Mouse (Mus musculus) neural tube, embryonic 14.5 days (tissue): ENCODE results near the gene Ciao2b. TPM values are rescaled to one million over a fixed set of nuclear protein-coding genes. Genes with fewer than 3 reads are reported as not detected.

ENCODE experiments used
- ATAC-seq: fragments of 200-750 bp; cut with Nextera tagmentation; 2 replicates; pipeline ENCODE4 v1.8.0; 2017; ENCODE audit warnings: low read depth, mild to moderate bottlenecking, moderate TSS enrichment, moderate library complexity
- H3K27ac ChIP-seq: fragments of 300-500 bp; sonication (generic); 2 replicates; pipeline ENCODE4 v1.5.1; 2014; ENCODE audit warnings: low read depth, mild to moderate bottlenecking, control low read depth, low read length, moderate library complexity, mixed read lengths
- H3K27me3 ChIP-seq: fragments of 300-500 bp; sonication (generic); 2 replicates; pipeline ENCODE4 v1.6.1; 2014; ENCODE audit warnings: low read length; ENCODE audit not compliant: control insufficient read depth, insufficient read depth
- H3K36me3 ChIP-seq: fragments of 300-500 bp; sonication (generic); 2 replicates; pipeline ENCODE4 v1.6.1; 2014; ENCODE audit warnings: low read length, mixed read lengths; ENCODE audit not compliant: control insufficient read depth, insufficient read depth
- H3K4me1 ChIP-seq: fragments of 300-500 bp; sonication (generic); 2 replicates; pipeline ENCODE4 v1.6.1; 2014; ENCODE audit warnings: low read length; ENCODE audit not compliant: control insufficient read depth, insufficient read depth
- H3K4me2 ChIP-seq: fragments of 300-500 bp; sonication (generic); 2 replicates; pipeline ENCODE4 v1.6.1; 2014; ENCODE audit warnings: mild to moderate bottlenecking, low read depth, low read length, control low read depth
- H3K4me3 ChIP-seq: fragments of 300-500 bp; sonication (generic); 2 replicates; pipeline ENCODE4 v1.5.1; 2014; ENCODE audit warnings: low read depth, low read length, control low read depth, mixed read lengths
- H3K9ac ChIP-seq: fragments of 300-500 bp; sonication (generic); replicated peaks from 2 replicates; pipeline ENCODE4 v1.6.1; 2014; ENCODE audit warnings: low read depth, mild to moderate bottlenecking, control low read depth, low read length, mixed read lengths
- H3K9me3 ChIP-seq: fragments of 300-500 bp; sonication (generic); 2 replicates; pipeline ENCODE4 v1.6.1; 2016; ENCODE audit warnings: low read length; ENCODE audit not compliant: control insufficient read depth
- WGBS: fragments of 180-500 bp; shearing (Covaris S2); extraction: QIAGEN DNeasy Blood & Tissue Kit; methylation state at CpG from one replicate; pipeline ENCODE4 v1.1.7; 2014; 5-methylcytosine and 5-hydroxymethylcytosine counted together
- polyA plus RNA-seq: library from polyadenylated mRNA; unstranded; fragments of >200 nt; fragmentation: Nextera tagmentation; extraction: Ambion mirVana; gene quantifications from 2 replicates; pipeline ENCODE4 v1.2.1, GENCODE M21; 2014

Gene Ciao2b
- polyA plus RNA-seq, 1 experiment from 2014 or later = 120 TPM

DNA sequence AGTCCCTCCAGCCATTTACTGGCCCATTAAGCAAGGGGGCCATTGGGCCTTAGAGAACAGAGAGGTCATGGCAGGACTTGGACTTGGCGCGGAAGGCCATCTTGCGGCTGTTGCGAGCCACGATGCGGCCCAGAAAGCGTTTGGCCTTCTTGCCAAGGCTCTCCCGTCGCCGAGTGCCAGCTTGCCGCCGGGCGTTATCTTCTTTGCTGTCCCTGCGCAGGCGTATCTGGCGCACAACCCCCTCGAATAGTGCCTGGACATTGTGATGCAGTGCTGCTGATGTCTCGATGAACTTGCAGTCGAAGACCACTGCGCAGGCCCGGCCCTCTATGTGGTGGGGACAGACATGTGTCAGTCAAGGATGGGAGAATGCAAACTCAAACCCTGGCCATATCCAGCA is 13.4 kb downstream of the Ciao2b start:
- H3K27ac ChIP-seq = no peak overlapping the region
- H3K9me3 ChIP-seq = no peaks in the 10 kb centered on the region
- ATAC-seq = no peak
- no peaks in the 10 kb centered on the region for H3K36me3 ChIP-seq
- H3K4me2 ChIP-seq = no peak overlapping the region
- H3K27me3 ChIP-seq = peaks cover 2% of the 10 kb centered on the region; the same call in 1 of the 2 replicates
- no peak overlapping the region for H3K4me3 ChIP-seq
- WGBS = 96% methylated on average over 21 of the region's 21 CpGs
- no peak overlapping the region for H3K9ac ChIP-seq
- peaks cover 5% of the 10 kb centered on the region; the same call in 1 of the 2 replicates for H3K4me1 ChIP-seq

DNA sequence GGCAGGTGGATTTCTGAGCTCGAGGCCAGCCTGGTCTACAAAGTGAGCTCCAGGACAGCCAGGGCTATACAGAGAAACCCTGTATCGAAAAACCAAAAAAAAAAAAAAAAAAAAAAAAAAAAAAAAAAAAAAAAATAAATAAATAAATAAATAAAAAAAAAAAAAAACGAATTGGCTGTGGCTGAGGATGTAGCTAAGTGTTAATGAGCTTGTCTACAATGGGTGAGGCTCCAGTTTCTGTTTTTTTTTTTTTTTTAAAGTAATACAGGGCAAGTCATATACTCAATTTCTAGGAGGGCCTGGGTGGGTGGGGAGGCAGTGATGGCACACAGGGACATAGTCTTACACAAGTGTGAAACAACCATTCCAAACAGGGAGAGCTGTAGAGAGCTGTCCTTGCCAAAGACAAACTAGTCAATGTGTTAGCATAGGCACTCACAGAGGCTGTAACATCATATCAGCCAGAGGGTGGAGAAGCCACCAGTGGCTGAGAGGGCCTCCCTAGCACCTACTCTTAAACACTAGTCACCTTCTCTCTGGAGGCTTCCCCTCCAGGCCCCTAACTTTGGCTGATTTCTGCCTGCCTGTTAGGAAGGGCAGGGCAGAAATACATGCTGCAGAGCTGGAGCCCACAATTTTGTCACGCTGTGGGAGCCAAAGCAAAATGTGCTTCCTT is 14.6 kb downstream of the Ciao2b start:
- no peak overlapping the region for H3K4me2 ChIP-seq
- H3K4me3 ChIP-seq = no peak overlapping the region
- no peak overlapping the region for H3K27ac ChIP-seq
- H3K36me3 ChIP-seq = no peaks in the 10 kb centered on the region
- peaks cover 5% of the 10 kb centered on the region; the same call in 1 of the 2 replicates for H3K4me1 ChIP-seq
- ATAC-seq = no peak
- no peaks in the 10 kb centered on the region for H3K9me3 ChIP-seq
- H3K9ac ChIP-seq = no peak overlapping the region
- 79% methylated on average over 4 of the region's 4 CpGs for WGBS
- H3K27me3 ChIP-seq = peaks cover 2% of the 10 kb centered on the region; the same call in 1 of the 2 replicates

DNA sequence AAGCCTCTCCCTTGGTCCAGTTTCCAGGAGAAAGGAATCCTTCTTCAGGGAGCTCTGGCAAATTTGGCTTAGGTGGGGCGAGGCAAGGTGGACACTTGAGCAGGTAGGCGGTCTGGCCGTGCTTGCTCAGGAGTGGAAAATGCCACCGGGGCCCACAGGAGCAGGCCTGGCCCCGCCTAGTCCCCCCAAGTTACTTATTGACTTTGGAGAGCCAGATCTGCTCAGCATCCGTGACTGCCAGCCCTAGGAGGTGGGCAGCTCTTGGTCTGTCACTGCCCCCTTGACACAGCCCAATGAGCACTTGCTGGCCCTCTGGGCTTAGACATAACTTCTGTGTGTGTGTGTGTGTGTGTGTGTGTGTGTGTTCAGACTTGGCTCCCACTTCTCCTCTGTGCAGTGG is 17.6 kb downstream of the Ciao2b start, which contains the start of gene Cdh16:
Gene Cdh16 (minus strand): TSS at position 236 of the 400 bp plus-strand sequence.
- no peaks in the 10 kb centered on the region for H3K9me3 ChIP-seq
- no peak within 1 kb of the TSS for H3K27ac ChIP-seq
- H3K27me3 ChIP-seq = no peaks in the 10 kb centered on the region
- WGBS = 84% methylated on average over 6 of the region's 6 CpGs
- H3K4me2 ChIP-seq = no peak within 1 kb of the TSS
- no peak within 1 kb of the TSS for H3K4me3 ChIP-seq
- no peak for ATAC-seq
- no peaks in the 10 kb centered on the region for H3K4me1 ChIP-seq
- H3K9ac ChIP-seq = no peak within 1 kb of the TSS
- no peaks in the 10 kb centered on the region for H3K36me3 ChIP-seq

DNA sequence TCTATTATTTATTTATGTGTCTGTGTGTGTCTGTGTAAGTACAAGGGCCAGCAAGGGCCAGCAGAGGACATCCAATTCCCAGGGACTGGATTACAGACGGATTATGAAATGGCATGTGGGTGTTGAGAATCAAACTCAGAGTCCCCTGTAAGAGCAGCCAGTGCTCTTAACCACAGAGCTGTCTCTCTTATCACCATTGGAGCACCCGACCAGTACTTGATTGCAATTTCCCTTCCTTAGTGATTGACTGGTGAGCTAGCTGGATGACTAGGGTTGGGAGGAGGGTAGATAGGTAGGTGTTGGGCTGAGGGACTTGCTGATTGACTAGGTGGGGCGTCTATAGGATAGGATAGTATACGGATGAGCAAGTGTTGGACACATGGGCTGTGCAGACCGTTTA is 21.0 kb downstream of the Ciao2b start:
- 75% methylated on average over 5 of the region's 5 CpGs for WGBS
- no peak for ATAC-seq

DNA sequence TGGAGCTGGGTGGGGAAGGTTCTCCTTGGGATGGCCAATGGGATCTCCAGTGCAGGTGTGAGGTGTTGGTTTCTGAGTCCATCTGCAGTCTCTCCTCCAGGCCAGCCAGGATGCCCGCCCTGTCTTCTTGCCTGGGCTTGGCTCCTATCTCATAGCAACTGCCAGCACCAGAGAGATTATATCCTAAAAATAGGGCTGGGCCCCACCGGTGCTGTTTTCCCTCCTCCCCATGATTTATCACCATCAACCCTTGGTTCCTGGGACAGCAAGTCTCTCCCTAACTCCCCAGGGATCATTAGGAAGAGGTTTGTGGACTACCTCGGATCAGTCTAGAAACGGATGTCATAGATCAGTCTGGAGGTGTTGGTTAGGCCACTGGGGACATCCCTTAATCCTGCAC is 28.6 kb downstream of the Ciao2b start:
- 86% methylated on average over 4 of the region's 4 CpGs for WGBS
- no peak for ATAC-seq

More for the DNA sequence above, 21.0 kb downstream of the Ciao2b start:
- Histone ChIP-seq H3K9me3 (no peaks in the 10 kb centered on the region), H3K9ac (no peak overlapping the region), H3K4me3 (no peak overlapping the region), H3K4me1 (no peaks in the 10 kb centered on the region), H3K4me2 (no peak overlapping the region), H3K27me3 (no peaks in the 10 kb centered on the region), H3K36me3 (no peaks in the 10 kb centered on the region), H3K27ac (no peak overlapping the region)

DNA sequence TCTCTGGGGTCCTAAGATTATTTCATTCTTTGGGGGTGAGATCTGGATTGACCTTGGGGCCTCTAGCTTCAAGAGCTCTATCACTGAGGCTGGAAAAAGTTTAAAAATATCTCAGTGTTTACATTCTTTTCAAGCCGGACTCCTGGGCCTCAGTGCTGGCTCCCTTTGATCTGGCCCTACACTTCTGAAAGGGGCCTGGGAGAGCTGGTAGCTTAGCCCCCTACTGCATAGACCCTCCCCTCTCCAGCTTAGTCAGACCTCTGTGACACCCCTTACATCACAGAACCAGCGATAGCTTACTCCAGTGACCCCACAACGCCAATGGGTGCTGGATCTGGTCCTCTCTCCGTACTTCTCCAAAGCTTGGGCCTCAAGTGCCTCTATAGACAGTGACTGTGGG is 30.2 kb downstream of the Ciao2b start:
- no peak overlapping the region for H3K9ac ChIP-seq
- H3K4me1 ChIP-seq = no peaks in the 10 kb centered on the region
- no peak overlapping the region for H3K4me3 ChIP-seq
- WGBS = 70% methylated on average over 4 of the region's 4 CpGs
- no peaks in the 10 kb centered on the region for H3K27me3 ChIP-seq
- ATAC-seq = no peak
- no peak overlapping the region for H3K4me2 ChIP-seq
- H3K36me3 ChIP-seq = no peaks in the 10 kb centered on the region
- no peaks in the 10 kb centered on the region for H3K9me3 ChIP-seq
- H3K27ac ChIP-seq = no peak overlapping the region

More for the DNA sequence above, 28.6 kb downstream of the Ciao2b start:
- Histone ChIP-seq H3K9ac (no peak overlapping the region), H3K4me2 (no peak overlapping the region), H3K4me3 (no peak overlapping the region), H3K27ac (no peak overlapping the region), H3K36me3 (no peaks in the 10 kb centered on the region), H3K27me3 (no peaks in the 10 kb centered on the region), H3K9me3 (no peaks in the 10 kb centered on the region), H3K4me1 (no peaks in the 10 kb centered on the region)

DNA sequence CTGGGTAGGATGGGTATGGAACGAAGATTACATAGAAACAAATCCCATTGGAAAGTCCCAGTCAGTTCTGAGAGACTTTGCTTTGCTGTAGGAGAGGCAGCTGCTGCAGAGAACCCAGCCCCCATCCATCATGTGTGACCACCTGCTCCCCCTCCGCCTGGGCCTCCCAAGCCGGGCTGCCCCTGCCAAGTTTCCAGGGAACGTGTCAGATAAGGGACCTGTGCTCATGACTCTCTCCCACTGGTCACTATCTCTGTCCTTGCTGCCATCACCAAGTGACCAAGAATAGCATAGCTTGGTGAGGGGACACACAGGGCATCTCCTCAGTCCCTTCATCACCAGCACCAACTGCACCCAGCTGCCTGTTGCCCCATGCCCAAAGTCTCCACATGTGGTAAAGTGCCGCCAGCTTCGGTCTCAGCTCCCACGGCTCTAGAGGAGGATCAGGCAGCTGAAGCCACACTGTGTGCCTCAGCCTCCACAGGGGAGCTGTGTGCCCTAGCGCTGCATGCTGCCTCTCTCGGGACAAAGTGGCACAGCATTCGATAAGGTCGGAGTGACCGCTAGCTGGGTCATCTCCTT is 31.5 kb downstream of the Ciao2b start:
- 81% methylated on average over 12 of the region's 12 CpGs for WGBS
- Histone ChIP-seq H3K4me1 (no peaks in the 10 kb centered on the region), H3K9ac (no peak overlapping the region), H3K27me3 (no peaks in the 10 kb centered on the region), H3K27ac (no peak overlapping the region), H3K4me3 (no peak overlapping the region), H3K4me2 (no peak overlapping the region), H3K9me3 (no peaks in the 10 kb centered on the region), H3K36me3 (no peaks in the 10 kb centered on the region)
- ATAC-seq = no peak

DNA sequence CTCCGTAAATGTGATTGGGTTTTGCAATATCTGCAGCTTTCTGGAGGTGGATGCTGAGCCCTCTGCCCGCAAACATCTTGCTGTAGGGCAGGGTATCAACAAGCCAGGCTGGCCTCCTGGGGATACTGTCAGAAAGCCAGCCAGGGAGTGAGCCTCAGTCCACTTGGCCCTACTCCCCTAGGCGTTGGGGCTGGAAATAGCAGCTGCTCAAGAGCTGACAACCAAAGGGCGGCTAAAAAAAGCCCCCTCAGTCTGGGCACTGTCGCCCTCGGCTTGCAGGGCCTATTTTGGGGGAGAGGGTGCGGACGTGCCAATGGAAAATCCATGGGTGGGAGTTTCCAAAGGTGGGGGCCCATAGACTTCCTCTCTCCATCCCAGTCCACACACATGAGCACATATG is 32.5 kb downstream of the Ciao2b start:
- H3K27ac ChIP-seq = no peak overlapping the region
- H3K36me3 ChIP-seq = no peaks in the 10 kb centered on the region
- no peak overlapping the region for H3K9ac ChIP-seq
- WGBS = 83% methylated on average over 8 of the region's 8 CpGs
- H3K9me3 ChIP-seq = no peaks in the 10 kb centered on the region
- no peak overlapping the region for H3K4me3 ChIP-seq
- no peaks in the 10 kb centered on the region for H3K27me3 ChIP-seq
- no peaks in the 10 kb centered on the region for H3K4me1 ChIP-seq
- no peak overlapping the region for H3K4me2 ChIP-seq
- no peak for ATAC-seq

DNA sequence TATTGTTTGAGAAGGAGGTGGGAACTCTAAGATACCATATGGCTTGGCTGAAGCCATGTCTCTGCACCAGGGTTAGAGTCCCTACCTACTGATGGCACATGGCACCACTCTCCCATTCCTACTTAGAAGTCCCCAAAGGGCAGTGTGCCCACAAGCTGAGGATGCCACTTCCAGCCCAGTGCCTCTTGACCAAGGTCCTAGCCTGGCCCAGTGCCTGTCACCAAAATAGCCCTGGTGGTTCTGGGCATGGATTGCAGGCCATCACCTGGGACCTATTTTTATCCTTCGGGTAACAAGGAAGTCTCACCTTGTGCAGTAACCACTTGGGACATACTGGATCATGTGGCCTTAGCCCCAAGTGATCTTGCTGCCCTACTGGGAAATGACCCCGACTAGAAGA is 33.8 kb downstream of the Ciao2b start:
- H3K9me3 ChIP-seq = no peaks in the 10 kb centered on the region
- H3K27ac ChIP-seq = no peak overlapping the region
- no peaks in the 10 kb centered on the region for H3K4me1 ChIP-seq
- ATAC-seq = no peak
- no peak overlapping the region for H3K4me3 ChIP-seq
- 84% methylated on average over 2 of the region's 2 CpGs for WGBS
- H3K27me3 ChIP-seq = no peaks in the 10 kb centered on the region
- H3K36me3 ChIP-seq = no peaks in the 10 kb centered on the region
- H3K4me2 ChIP-seq = no peak overlapping the region
- H3K9ac ChIP-seq = no peak overlapping the region
